Mouse (Mus musculus): ENCODE results near the gene Zbtb44. TPM values are rescaled to one million over a fixed set of nuclear protein-coding genes. Genes with fewer than 3 reads are reported as not detected.
A peak's percentile ranks its signal among the peaks of the same experiment; 100 is the strongest.
"Not testable (repeated sequence)": the region's sequence is repeated elsewhere in the genome, so short reads cannot be mapped to it uniquely, and the experiment has no call there.

The Zbtb44 gene
- polyA plus RNA-seq, 1 experiment, result 0.85 TPM

- Histone ChIP-seq H3K36me3 (replicated peaks; ENCODE audit: low read length) (peaks cover 10% of the 10 kb centered on the region), H3K27me3 (replicated peaks) (no peaks in the 10 kb centered on the region), H3K9me3 (no peaks in the 10 kb centered on the region), H3K4me3 (replicated peaks) (no peak overlapping the region), H3K4me1 (peaks cover 7% of the 10 kb centered on the region; the same call in 1 of the 2 replicates)
- TF ChIP-seq GATA1 (IDR thresholded peaks at IDR 0.05; ENCODE audit: borderline replicate concordance, low read length) (no peak), FLI1 (IDR thresholded peaks at IDR 0.05; ENCODE audit: low read length) (no peak)
Observed at GRCm38 (mm10) chr9:31050208-31050607, 19.8 kb downstream of the Zbtb44 start.

- H3K4me3 ChIP-seq (replicated peaks); H3K4me1 ChIP-seq; H3K9me3 ChIP-seq: not testable (repeated sequence)
Observed at GRCm38 (mm10) chr9:31051509-31051908, 21.1 kb downstream of the Zbtb44 start.

DNA sequence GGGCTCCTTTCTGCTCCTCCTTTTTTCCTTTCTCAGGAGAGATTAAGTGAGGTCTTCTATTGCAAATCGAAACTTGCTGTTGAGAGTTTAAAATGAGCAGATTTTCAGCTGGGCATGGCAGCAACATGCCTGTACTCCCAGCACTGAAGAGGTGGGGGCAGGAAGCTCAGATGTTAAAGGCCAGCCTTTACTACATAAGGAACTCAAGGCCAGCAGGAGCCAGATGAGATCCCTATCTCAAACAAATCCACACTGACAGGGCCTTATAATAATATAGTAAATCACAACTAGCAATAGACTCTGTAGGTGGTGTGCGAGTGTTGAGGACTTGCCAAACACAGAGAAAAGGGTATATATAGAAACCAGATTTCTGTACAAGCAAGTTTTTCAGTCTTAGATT, 28.3 kb downstream of the Zbtb44 start:
- Histone ChIP-seq H3K27me3 (replicated peaks) (no peaks in the 10 kb centered on the region), H3K9me3 (no peaks in the 10 kb centered on the region), H3K4me1 (no peaks in the 10 kb centered on the region), H3K36me3 (replicated peaks; ENCODE audit: low read length) (peaks cover 41% of the 10 kb centered on the region), H3K4me3 (replicated peaks) (no peak overlapping the region)
- TF ChIP-seq GATA1 (IDR thresholded peaks at IDR 0.05; ENCODE audit: borderline replicate concordance, low read length) (no peak), FLI1 (IDR thresholded peaks at IDR 0.05; ENCODE audit: low read length) (no peak)

More at GRCm38 (mm10) chr9:31051509-31051908, 21.1 kb downstream of the Zbtb44 start:
- H3K36me3 ChIP-seq (replicated peaks; ENCODE audit: low read length), result peaks cover 15% of the 10 kb centered on the region
- not testable (repeated sequence) for H3K27me3 ChIP-seq (replicated peaks)

DNA sequence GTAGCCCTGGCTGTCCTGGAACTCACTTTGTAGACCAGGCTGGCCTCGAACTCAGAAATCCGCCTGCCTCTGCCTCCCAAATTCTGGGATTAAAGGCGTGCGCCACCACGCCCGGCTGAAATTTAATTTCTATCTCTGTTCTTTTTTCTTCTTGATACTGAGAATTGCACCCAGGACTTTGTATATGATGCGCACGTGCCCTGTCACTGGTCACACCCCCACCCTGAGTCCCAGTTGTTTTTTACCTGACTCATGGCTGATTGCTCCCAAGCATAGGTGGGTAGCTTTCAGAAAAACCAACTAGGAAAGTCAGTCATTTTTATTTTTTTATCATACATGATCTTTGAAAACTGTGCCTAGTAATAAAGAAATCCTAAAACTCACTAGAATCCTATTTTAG, 40.3 kb downstream of the Zbtb44 start:
- no peaks in the 10 kb centered on the region for H3K27me3 ChIP-seq (replicated peaks)
- 0 out of 2 replicates have a peak, but pooled peaks cover 4% of the 10 kb centered on the region for H3K4me1 ChIP-seq
- TF ChIP-seq GATA1 (IDR thresholded peaks at IDR 0.05; ENCODE audit: borderline replicate concordance, low read length) (no peak), FLI1 (IDR thresholded peaks at IDR 0.05; ENCODE audit: low read length) (no peak)
- peaks cover 31% of the 10 kb centered on the region for H3K36me3 ChIP-seq (replicated peaks; ENCODE audit: low read length)
- H3K9me3 ChIP-seq, result no peaks in the 10 kb centered on the region
- H3K4me3 ChIP-seq (replicated peaks), result no peak overlapping the region

- Histone ChIP-seq H3K4me3 (replicated peaks) (no peak overlapping the region), H3K9me3 (no peaks in the 10 kb centered on the region), H3K27me3 (replicated peaks) (no peaks in the 10 kb centered on the region), H3K4me1 (0 out of 2 replicates have a peak, but pooled peaks cover 4% of the 10 kb centered on the region), H3K36me3 (replicated peaks; ENCODE audit: low read length) (peaks cover 17% of the 10 kb centered on the region)
- no peak for TF ChIP-seq FLI1 (IDR thresholded peaks at IDR 0.05; ENCODE audit: low read length)
- TF ChIP-seq GATA1 (IDR thresholded peaks at IDR 0.05; ENCODE audit: borderline replicate concordance, low read length), result no peak
Observed at GRCm38 (mm10) chr9:31072256-31072655, 41.8 kb downstream of the Zbtb44 start.

- Histone ChIP-seq H3K27me3 (replicated peaks) (no peaks in the 10 kb centered on the region), H3K9me3 (no peaks in the 10 kb centered on the region), H3K36me3 (replicated peaks; ENCODE audit: low read length) (peaks cover 6% of the 10 kb centered on the region), H3K4me3 (replicated peaks) (no peak overlapping the region), H3K4me1 (0 out of 2 replicates have a peak, but pooled peaks cover 4% of the 10 kb centered on the region)
- TF ChIP-seq FLI1 (IDR thresholded peaks at IDR 0.05; ENCODE audit: low read length), result no peak
- TF ChIP-seq GATA1 (IDR thresholded peaks at IDR 0.05; ENCODE audit: borderline replicate concordance, low read length), result no peak
Observed at GRCm38 (mm10) chr9:31073797-31074196, 43.4 kb downstream of the Zbtb44 start.

GRCm38 (mm10) chr9:31074836-31075235, 44.4 kb downstream of the Zbtb44 start:
- Histone ChIP-seq H3K36me3 (replicated peaks; ENCODE audit: low read length) (no peaks in the 10 kb centered on the region), H3K9me3 (no peaks in the 10 kb centered on the region), H3K4me3 (replicated peaks) (no peak overlapping the region), H3K27me3 (replicated peaks) (no peaks in the 10 kb centered on the region), H3K4me1 (0 out of 2 replicates have a peak, but pooled peaks cover 4% of the 10 kb centered on the region)
- TF ChIP-seq FLI1 (IDR thresholded peaks at IDR 0.05; ENCODE audit: low read length) (no peak), GATA1 (IDR thresholded peaks at IDR 0.05; ENCODE audit: borderline replicate concordance, low read length) (no peak)

GRCm38 (mm10) chr9:31080726-31081125, 50.3 kb downstream of the Zbtb44 start:
- Histone ChIP-seq H3K4me3 (replicated peaks) (no peak overlapping the region), H3K4me1 (peaks cover 5% of the 10 kb centered on the region), H3K36me3 (replicated peaks; ENCODE audit: low read length) (no peaks in the 10 kb centered on the region), H3K9me3 (no peaks in the 10 kb centered on the region), H3K27me3 (replicated peaks) (peaks cover 41% of the 10 kb centered on the region)
- TF ChIP-seq FLI1 (IDR thresholded peaks at IDR 0.05; ENCODE audit: low read length), result no peak
- TF ChIP-seq GATA1 (IDR thresholded peaks at IDR 0.05; ENCODE audit: borderline replicate concordance, low read length), result no peak

DNA sequence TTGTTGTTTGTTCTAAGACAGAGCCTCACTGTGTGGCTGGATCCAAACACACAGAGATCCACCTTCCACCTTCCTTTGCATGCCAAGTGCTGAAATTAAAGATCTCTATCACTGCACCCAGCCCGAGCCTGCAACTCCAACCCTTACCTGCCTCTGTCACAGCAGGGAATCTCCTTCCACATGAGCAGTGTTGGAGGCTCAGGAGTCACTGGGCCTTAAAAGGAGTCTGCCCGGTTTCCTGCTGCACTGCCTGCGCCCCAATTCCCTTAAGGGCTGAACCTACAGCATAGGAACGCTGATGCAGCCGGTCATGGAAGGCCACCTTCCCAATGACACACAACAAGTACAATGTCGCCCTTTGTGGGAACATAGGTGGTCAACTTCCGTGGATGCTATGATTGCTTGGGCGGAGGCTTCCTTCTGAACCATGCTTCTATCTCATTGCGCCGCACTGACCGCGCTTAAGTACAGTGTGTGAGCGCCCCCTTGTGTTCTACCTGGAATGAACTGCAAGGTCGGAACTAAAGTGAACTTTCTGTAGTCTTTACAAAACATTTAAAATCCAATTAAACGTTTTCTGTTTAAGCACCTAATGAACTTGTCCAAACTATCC, 51.7 kb downstream of the Zbtb44 start:
- Histone ChIP-seq H3K36me3 (replicated peaks; ENCODE audit: low read length) (no peaks in the 10 kb centered on the region), H3K27me3 (replicated peaks) (peaks cover 48% of the 10 kb centered on the region), H3K9me3 (no peaks in the 10 kb centered on the region), H3K4me3 (replicated peaks) (peak overlapping the region; percentile 70), H3K4me1 (peaks cover 10% of the 10 kb centered on the region)
- TF ChIP-seq FLI1 (IDR thresholded peaks at IDR 0.05; ENCODE audit: low read length) (no peak), GATA1 (IDR thresholded peaks at IDR 0.05; ENCODE audit: borderline replicate concordance, low read length) (no peak)

DNA sequence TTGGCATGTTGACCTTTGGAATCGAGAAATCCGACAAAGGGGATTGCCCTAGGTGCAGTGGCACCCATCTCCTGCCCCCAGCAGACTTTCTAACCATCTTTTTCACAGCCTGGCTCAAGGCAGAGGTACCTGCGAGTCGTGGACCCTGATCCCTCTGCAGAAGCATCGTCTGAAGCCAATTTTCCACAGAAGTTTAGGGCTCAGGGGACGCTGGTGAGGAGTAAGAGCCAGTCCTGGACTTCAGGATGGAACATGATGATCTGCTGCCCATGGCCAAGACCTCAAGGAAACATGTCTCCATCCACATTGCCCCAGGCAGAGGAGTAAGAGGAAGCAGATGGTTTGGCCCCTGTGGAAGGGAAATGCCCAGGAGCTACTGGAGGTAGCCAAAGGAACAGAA, 52.3 kb downstream of the Zbtb44 start:
- Histone ChIP-seq H3K4me3 (replicated peaks) (no peak overlapping the region), H3K4me1 (peaks cover 10% of the 10 kb centered on the region), H3K9me3 (no peaks in the 10 kb centered on the region), H3K36me3 (replicated peaks; ENCODE audit: low read length) (no peaks in the 10 kb centered on the region), H3K27me3 (replicated peaks) (peaks cover 54% of the 10 kb centered on the region)
- TF ChIP-seq FLI1 (IDR thresholded peaks at IDR 0.05; ENCODE audit: low read length), result no peak
- no peak for TF ChIP-seq GATA1 (IDR thresholded peaks at IDR 0.05; ENCODE audit: borderline replicate concordance, low read length)
